Mouse (Mus musculus): ENCODE data around the gene Icam5.

- no peak for TF ChIP-seq CTCF (IDR thresholded peaks at IDR 0.05; ENCODE audit: low read depth, low read length)
- TF ChIP-seq TAL1 (conservative IDR thresholded peaks at IDR 0.05; ENCODE audit: low read depth, low read length) = no peak
Measured at GRCm38 (mm10) chr9:21017177-21017575, 14.7 kb upstream of the Icam5 start.

Measured in G1E (cell line).